Mouse (Mus musculus): Measurements from ENCODE around the gene Neu1. TPM values are rescaled to one million over a fixed set of nuclear protein-coding genes. Genes with fewer than 3 reads are reported as not detected.

Neu1 gene
- polyA plus RNA-seq, 1 experiment, result 13.6 TPM

DNA sequence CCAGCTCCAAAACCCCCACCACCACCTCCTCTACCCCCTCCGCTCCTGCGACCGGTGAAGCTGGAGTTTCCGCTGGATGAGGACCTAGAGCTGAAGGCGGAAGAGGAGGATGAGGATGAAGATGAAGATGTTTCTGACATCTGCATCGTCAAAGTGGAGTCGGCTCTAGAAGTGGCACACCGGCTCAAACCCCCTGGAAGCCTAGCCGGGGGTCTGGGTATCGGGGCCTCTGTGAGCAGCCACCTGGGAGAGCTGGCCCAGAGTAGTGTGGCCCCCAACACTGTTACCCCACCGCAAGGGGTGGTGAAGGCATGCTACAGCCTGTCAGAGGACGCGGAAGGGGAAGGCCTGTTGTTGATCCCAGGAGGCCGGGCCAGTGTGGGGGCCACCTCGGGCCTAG lies 35.3 kb upstream of the Neu1 start:
- H3K36me3 ChIP-seq (ENCODE audit: control insufficient read depth, insufficient read depth, low read length, poor library complexity, severe bottlenecking), result no peaks in the 10 kb centered on the region
- no peaks in the 10 kb centered on the region for H3K27me3 ChIP-seq (ENCODE audit: control insufficient read depth, insufficient read depth, low read length, poor library complexity, severe bottlenecking)
- no peak overlapping the region for H3K9ac ChIP-seq (ENCODE audit: low read depth, poor library complexity, severe bottlenecking)
- no peaks in the 10 kb centered on the region for H3K9me3 ChIP-seq (replicated peaks; ENCODE audit: control insufficient read depth, insufficient read depth, low read length, poor library complexity, severe bottlenecking)
- H3K4me1 ChIP-seq (ENCODE audit: control insufficient read depth, insufficient read depth, low read length), result peaks cover 2% of the 10 kb centered on the region
- TF ChIP-seq POLR2A (IDR thresholded peaks at IDR 0.05; ENCODE audit: insufficient read depth, low read length), result no peak
- peak overlapping the region; percentile 59 for H3K4me3 ChIP-seq (ENCODE audit: low read depth, low read length)
- H3K27ac ChIP-seq (ENCODE audit: insufficient read depth, low read length), result no peak overlapping the region

GRCm38 (mm10) chr17:34896366-34896765 lies 34.7 kb upstream of the Neu1 start:
- Histone ChIP-seq H3K4me1 (ENCODE audit: control insufficient read depth, insufficient read depth, low read length) (peaks cover 2% of the 10 kb centered on the region), H3K9me3 (replicated peaks; ENCODE audit: control insufficient read depth, insufficient read depth, low read length, poor library complexity, severe bottlenecking) (no peaks in the 10 kb centered on the region), H3K36me3 (ENCODE audit: control insufficient read depth, insufficient read depth, low read length, poor library complexity, severe bottlenecking) (no peaks in the 10 kb centered on the region), H3K27ac (ENCODE audit: insufficient read depth, low read length) (no peak overlapping the region), H3K9ac (ENCODE audit: low read depth, poor library complexity, severe bottlenecking) (no peak overlapping the region), H3K4me3 (ENCODE audit: low read depth, low read length) (peak overlapping the region; percentile 7; the same call in 1 of the 2 replicates), H3K27me3 (ENCODE audit: control insufficient read depth, insufficient read depth, low read length, poor library complexity, severe bottlenecking) (no peaks in the 10 kb centered on the region)
- TF ChIP-seq EP300 (IDR thresholded peaks at IDR 0.05; ENCODE audit: insufficient read depth, low read depth, low read length) (no peak), CTCF (IDR thresholded peaks at IDR 0.05; ENCODE audit: low read depth, low read length) (no peak), POLR2A (IDR thresholded peaks at IDR 0.05; ENCODE audit: insufficient read depth, low read length) (peak; percentile 14)

DNA sequence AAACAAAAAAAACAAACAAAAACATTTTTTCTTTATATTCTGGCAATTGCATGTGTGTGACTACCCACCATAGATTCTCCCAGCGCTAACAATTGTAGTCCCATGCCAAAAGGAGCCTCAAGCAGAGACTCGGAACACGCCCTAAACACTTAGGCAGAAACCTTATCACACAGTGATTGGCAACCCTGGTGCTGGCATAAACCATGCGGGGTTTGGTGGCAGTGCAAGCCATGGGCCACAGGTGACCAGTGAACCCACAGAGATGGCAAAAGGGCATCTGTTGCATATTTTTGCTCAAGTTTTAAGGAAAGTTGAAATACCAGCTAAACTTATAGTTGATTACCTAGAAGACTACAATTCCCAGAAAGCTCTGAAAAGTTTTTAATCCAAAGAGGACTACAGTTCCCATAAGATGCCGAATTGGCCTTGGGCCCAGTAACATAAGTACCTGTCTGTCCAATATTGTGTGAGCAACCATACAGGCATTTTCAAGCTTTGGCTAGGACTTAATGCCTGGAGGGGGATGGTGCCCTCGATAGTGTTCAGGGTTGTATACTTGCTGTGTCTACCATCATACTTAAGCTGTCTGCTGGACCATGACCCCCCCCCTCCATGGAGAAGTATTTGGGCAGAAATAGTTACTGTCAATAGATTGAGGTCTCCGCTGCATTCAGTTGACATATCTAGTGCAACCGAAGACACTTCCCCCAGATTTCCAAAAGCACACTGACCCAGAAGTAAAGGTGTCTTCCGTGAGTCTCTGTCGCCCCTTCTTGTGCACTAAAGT lies 33.5 kb upstream of the Neu1 start:
- Histone ChIP-seq H3K27ac (ENCODE audit: insufficient read depth, low read length) (peak overlapping the region; percentile 7), H3K27me3 (ENCODE audit: control insufficient read depth, insufficient read depth, low read length, poor library complexity, severe bottlenecking) (no peaks in the 10 kb centered on the region), H3K9me3 (replicated peaks; ENCODE audit: control insufficient read depth, insufficient read depth, low read length, poor library complexity, severe bottlenecking) (no peaks in the 10 kb centered on the region), H3K4me1 (ENCODE audit: control insufficient read depth, insufficient read depth, low read length) (peaks cover 2% of the 10 kb centered on the region), H3K9ac (ENCODE audit: low read depth, poor library complexity, severe bottlenecking) (peak overlapping the region; percentile 94), H3K36me3 (ENCODE audit: control insufficient read depth, insufficient read depth, low read length, poor library complexity, severe bottlenecking) (no peaks in the 10 kb centered on the region), H3K4me3 (ENCODE audit: low read depth, low read length) (peak overlapping the region; percentile 96)
- TF ChIP-seq POLR2A (IDR thresholded peaks at IDR 0.05; ENCODE audit: insufficient read depth, low read length) (no peak), EP300 (IDR thresholded peaks at IDR 0.05; ENCODE audit: insufficient read depth, low read depth, low read length) (no peak), CTCF (IDR thresholded peaks at IDR 0.05; ENCODE audit: low read depth, low read length) (no peak)

DNA sequence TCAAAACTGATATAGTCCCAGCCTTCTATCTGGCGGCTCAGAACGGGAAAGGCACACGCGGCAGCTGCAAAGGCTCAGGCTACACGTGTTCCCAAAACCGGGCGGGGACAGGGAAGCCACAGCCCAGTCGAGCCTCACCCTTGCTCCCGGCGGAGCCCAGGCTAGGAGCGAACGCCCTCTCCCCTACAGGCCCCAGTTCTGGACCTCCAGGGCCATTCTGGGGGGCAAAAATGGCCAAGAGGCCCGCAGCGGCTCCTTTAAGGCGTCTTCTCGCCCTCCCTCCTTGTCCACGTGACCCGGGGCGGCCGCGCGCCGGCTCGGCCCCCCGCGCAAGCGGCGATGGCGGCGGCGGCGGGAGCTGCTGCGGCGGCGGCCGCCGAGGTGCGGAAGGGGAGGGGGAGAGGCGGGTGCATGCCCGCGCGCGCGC lies 32.9 kb upstream of the Neu1 start, which contains the start of the genes C2 and Ehmt2:
TSS of gene C2 (minus strand) at position 106 of the 427 bp plus-strand sequence.
TSS of gene Ehmt2 (plus strand) at position 310 of the 427 bp plus-strand sequence.
- peaks cover under 1% of the 10 kb centered on the region for H3K4me1 ChIP-seq (ENCODE audit: control insufficient read depth, insufficient read depth, low read length)
- TF ChIP-seq CTCF (IDR thresholded peaks at IDR 0.05; ENCODE audit: low read depth, low read length) (no peak), POLR2A (IDR thresholded peaks at IDR 0.05; ENCODE audit: insufficient read depth, low read length) (no peak), EP300 (IDR thresholded peaks at IDR 0.05; ENCODE audit: insufficient read depth, low read depth, low read length) (no peak)
- peak within 1 kb of the TSS; percentile 7 for H3K27ac ChIP-seq (ENCODE audit: insufficient read depth, low read length)
- no peaks in the 10 kb centered on the region for H3K36me3 ChIP-seq (ENCODE audit: control insufficient read depth, insufficient read depth, low read length, poor library complexity, severe bottlenecking)
- H3K9me3 ChIP-seq (replicated peaks; ENCODE audit: control insufficient read depth, insufficient read depth, low read length, poor library complexity, severe bottlenecking), result no peaks in the 10 kb centered on the region
- peak within 1 kb of the TSS; percentile 94 for H3K9ac ChIP-seq (ENCODE audit: low read depth, poor library complexity, severe bottlenecking)
- peak within 1 kb of the TSS; percentile 96 for H3K4me3 ChIP-seq (ENCODE audit: low read depth, low read length)
- H3K27me3 ChIP-seq (ENCODE audit: control insufficient read depth, insufficient read depth, low read length, poor library complexity, severe bottlenecking), result no peaks in the 10 kb centered on the region

DNA sequence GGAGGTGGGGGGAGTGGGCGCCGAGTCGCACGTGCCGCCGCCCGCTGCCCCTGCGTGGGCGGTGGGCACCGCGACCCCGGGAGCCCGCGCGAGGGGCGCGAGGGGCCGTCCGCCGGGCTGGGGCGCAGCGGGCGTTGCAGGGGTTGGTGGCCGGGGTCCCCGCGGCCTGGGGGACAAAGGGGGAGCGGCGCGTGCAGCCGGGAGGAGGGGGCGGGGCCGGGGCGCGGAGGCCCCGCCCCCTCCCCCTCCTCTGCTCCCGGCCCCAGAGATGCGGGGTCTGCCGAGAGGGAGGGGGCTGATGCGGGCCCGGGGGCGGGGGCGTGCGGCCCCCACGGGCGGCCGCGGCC lies 32.4 kb upstream of the Neu1 start:
- no peak for TF ChIP-seq EP300 (IDR thresholded peaks at IDR 0.05; ENCODE audit: insufficient read depth, low read depth, low read length)
- no peak for TF ChIP-seq POLR2A (IDR thresholded peaks at IDR 0.05; ENCODE audit: insufficient read depth, low read length)
- TF ChIP-seq CTCF (IDR thresholded peaks at IDR 0.05; ENCODE audit: low read depth, low read length), result no peak
- Histone ChIP-seq H3K4me3 (ENCODE audit: low read depth, low read length) (peak overlapping the region; percentile 96), H3K4me1 (ENCODE audit: control insufficient read depth, insufficient read depth, low read length) (no peaks in the 10 kb centered on the region), H3K27ac (ENCODE audit: insufficient read depth, low read length) (no peak overlapping the region), H3K9ac (ENCODE audit: low read depth, poor library complexity, severe bottlenecking) (peak overlapping the region; percentile 94), H3K9me3 (replicated peaks; ENCODE audit: control insufficient read depth, insufficient read depth, low read length, poor library complexity, severe bottlenecking) (no peaks in the 10 kb centered on the region), H3K36me3 (ENCODE audit: control insufficient read depth, insufficient read depth, low read length, poor library complexity, severe bottlenecking) (no peaks in the 10 kb centered on the region), H3K27me3 (ENCODE audit: control insufficient read depth, insufficient read depth, low read length, poor library complexity, severe bottlenecking) (no peaks in the 10 kb centered on the region)

Data from ES-Bruce4 (cell line).